Mouse (Mus musculus) layer of hippocampus, postnatal 10 days (tissue): ENCODE measurements around the gene Loxl1. TPM values are rescaled to one million over a fixed set of nuclear protein-coding genes. Genes with fewer than 3 reads are reported as not detected.

Source experiments
- DNase-seq, 2 experiments: peaks; one replicate each; pipeline ENCODE4 v3.0.0; 2021; ENCODE audit warnings: low spot score in 2 of 2
- long read RNA-seq: library from polyadenylated mRNA; stranded (forward); transcript quantifications from one replicate; pipeline ENCODE4 v2.0.0, GENCODE M21; 2023
- total RNA-seq, 2 experiments: library from RNA; stranded (reverse); gene quantifications; 2 replicates each; pipeline ENCODE4 v1.2.3; 2021

Loxl1 gene
- 1 to 10 TPM; 5.0 to 5.7 TPM for total RNA-seq
- long read RNA-seq, transcript Loxl1-201 (7 exons, 3,297 nt), result major isoform, 7 of 8 reads
- long read RNA-seq, partial matches to known transcripts, result 0 of 8 reads
- long read RNA-seq, other reads (novel, unspliced or antisense), result 1 of 8 reads

- DNase-seq, result peak in 1 of 2 experiments; percentile 59
Observed at GRCm38 (mm10) chr9:58312944-58313359, at the start of gene Loxl1. Gene Loxl1 (minus strand): TSS chr9:58313186.

GRCm38 (mm10) chr9:58361956-58362355 lies 49.0 kb upstream of the Loxl1 start:
- no peak for DNase-seq

GRCm38 (mm10) chr9:58361373-58361772 lies 48.4 kb upstream of the Loxl1 start:
- DNase-seq, result no peak

GRCm38 (mm10) chr9:58355262-58356050 lies 42.5 kb upstream of the Loxl1 start:
- no peak for DNase-seq

GRCm38 (mm10) chr9:58354701-58355100 lies 41.7 kb upstream of the Loxl1 start:
- no peak for DNase-seq

- no peak for DNase-seq
Observed at GRCm38 (mm10) chr9:58353224-58353623, 40.2 kb upstream of the Loxl1 start.

GRCm38 (mm10) chr9:58347795-58348194 lies 34.8 kb upstream of the Loxl1 start:
- DNase-seq, result no peak

GRCm38 (mm10) chr9:58346498-58346897 lies 33.5 kb upstream of the Loxl1 start:
- DNase-seq, result no peak

GRCm38 (mm10) chr9:58345963-58346362 lies 33.0 kb upstream of the Loxl1 start:
- DNase-seq, result no peak

- DNase-seq, result no peak
Observed at GRCm38 (mm10) chr9:58341795-58342194, 28.8 kb upstream of the Loxl1 start.

GRCm38 (mm10) chr9:58336650-58337281 lies 23.8 kb upstream of the Loxl1 start:
- no peak for DNase-seq

- DNase-seq, result no peak
Observed at GRCm38 (mm10) chr9:58331276-58331675, 18.3 kb upstream of the Loxl1 start.

- DNase-seq, result peak; percentile 75 to 82
Observed at GRCm38 (mm10) chr9:58330293-58330692, 17.3 kb upstream of the Loxl1 start.

- DNase-seq, result no peak
Observed at GRCm38 (mm10) chr9:58327382-58327781, 14.4 kb upstream of the Loxl1 start.

GRCm38 (mm10) chr9:58326477-58327180 lies 13.6 kb upstream of the Loxl1 start:
- DNase-seq, result no peak

- no peak for DNase-seq
Observed at GRCm38 (mm10) chr9:58321681-58322080, 8.7 kb upstream of the Loxl1 start.

GRCm38 (mm10) chr9:58318317-58318716 lies 5.3 kb upstream of the Loxl1 start:
- no peak for DNase-seq

GRCm38 (mm10) chr9:58317381-58317780 lies 4.4 kb upstream of the Loxl1 start:
- DNase-seq, result no peak

GRCm38 (mm10) chr9:58316784-58317183 lies 3.8 kb upstream of the Loxl1 start:
- DNase-seq, result no peak

- no peak for DNase-seq
Observed at GRCm38 (mm10) chr9:58315850-58316249, 2.9 kb upstream of the Loxl1 start.

- DNase-seq, result peak in 1 of 2 experiments; percentile 59
Observed at GRCm38 (mm10) chr9:58314682-58315360, 1.8 kb upstream of the Loxl1 start.
